Mouse (Mus musculus): ENCODE measurements at regions not wholly inside any gene's neighbourhood (a gene's known extent, or its start where the extent isn't known, plus 50 kb on each side); places are given as distances from the start of the nearest gene placed in this dataset.
"Not testable (repeated sequence)": the region's sequence is repeated elsewhere in the genome, so short reads cannot be mapped to it uniquely, and the experiment has no call there.

DNA sequence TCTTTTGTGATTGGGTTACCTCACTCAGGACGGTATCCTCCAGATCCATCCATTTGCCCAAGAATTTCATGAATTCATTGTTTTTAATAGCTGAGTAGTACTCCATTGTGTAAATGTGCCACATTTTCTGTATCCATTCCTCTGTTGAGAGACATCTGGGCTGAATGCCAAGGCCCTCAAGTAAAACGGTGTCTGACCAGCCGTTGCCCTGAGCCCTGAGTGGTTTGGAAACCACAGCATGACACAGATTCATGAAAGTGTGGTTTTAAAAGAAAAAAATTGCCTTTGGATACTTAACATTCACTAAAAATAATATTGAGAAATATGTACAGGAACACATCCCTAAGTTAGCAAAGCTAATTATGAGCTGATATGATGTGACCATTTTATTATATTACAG, 226.1 kb downstream of the Dact1 start:
- TF ChIP-seq POLR2A (IDR thresholded peaks at IDR 0.05; ENCODE audit: control insufficient read depth, extremely low read depth, insufficient read depth, low read length, poor library complexity); CTCF (IDR thresholded peaks at IDR 0.05; ENCODE audit: borderline replicate concordance, control insufficient read depth, extremely low read depth, insufficient read depth, low read length, poor library complexity): not testable (repeated sequence)
